Comparison of ENCODE assay signal across 23 mouse cellular contexts in genomic region chr6:89524766-89525165, GRCm38 (mm10).
A peak's percentile ranks its signal among the peaks of the same experiment; 100 is the strongest.
DNase-seq lines count a peak whose midpoint lies in the region; ATAC-seq and TF ChIP-seq lines count a peak whose summit lies in the region.
"Had no signal": no experiment of that assay in that cellular context is flagged by ENCODE, and none has a peak within 500 bp of the region (broad histone marks: within the 10 kb centered on the region; RNA-seq: fewer than 3 reads in every experiment).

No protein-coding gene starts in this region.

- H3K27me3 ChIP-seq in forebrain, embryonic 14.5 days (replicated peaks; ENCODE audit: control insufficient read depth, insufficient read depth, low read length) = no peaks in the 10 kb centered on the region
- H3K27me3 ChIP-seq in forebrain, embryonic 10.5 days (ENCODE audit: poor library complexity, severe bottlenecking) = no peaks in the 10 kb centered on the region
- H3K27me3 ChIP-seq in midbrain, postnatal 0 days (ENCODE audit: insufficient read depth, low read length) = no peaks in the 10 kb centered on the region
- H3K27me3 ChIP-seq in midbrain, embryonic 13.5 days = no peaks in the 10 kb centered on the region
- H3K27me3 ChIP-seq in hindbrain, embryonic 12.5 days = no peaks in the 10 kb centered on the region
- H3K27me3 ChIP-seq: hindbrain, embryonic 15.5 days; intestine, embryonic 15.5 days; kidney, embryonic 15.5 days; liver, embryonic 13.5 days; midbrain, embryonic 12.5 days; neural tube, embryonic 13.5 days had no signal

- no peak overlapping the region for H3K27ac ChIP-seq in forebrain, embryonic 14.5 days (ENCODE audit: low read depth, low read length)
- no peak overlapping the region for H3K27ac ChIP-seq in forebrain, embryonic 10.5 days
- H3K27ac ChIP-seq in midbrain, postnatal 0 days (ENCODE audit: low read depth, low read length) = no peak overlapping the region
- H3K27ac ChIP-seq in midbrain, embryonic 13.5 days = no peak overlapping the region
- no peak overlapping the region for H3K27ac ChIP-seq in hindbrain, embryonic 12.5 days
- H3K27ac ChIP-seq: heart, adult 2 months; hindbrain, embryonic 15.5 days; intestine, embryonic 15.5 days; kidney, embryonic 15.5 days; liver, embryonic 13.5 days; midbrain, embryonic 12.5 days; neural tube, embryonic 13.5 days had no signal

- no peak overlapping the region for H3K4me2 ChIP-seq in forebrain, embryonic 14.5 days (ENCODE audit: low read length)
- H3K4me2 ChIP-seq in midbrain, postnatal 0 days (ENCODE audit: low read depth, low read length, poor library complexity, severe bottlenecking) = no peak overlapping the region
- H3K4me2 ChIP-seq in midbrain, embryonic 13.5 days (replicated peaks) = no peak overlapping the region
- no peak overlapping the region for H3K4me2 ChIP-seq in hindbrain, embryonic 12.5 days (replicated peaks)
- H3K4me2 ChIP-seq: hindbrain, embryonic 15.5 days; intestine, embryonic 15.5 days; kidney, embryonic 15.5 days; liver, embryonic 13.5 days; midbrain, embryonic 12.5 days; neural tube, embryonic 13.5 days had no signal

- whole genome bisulfite sequencing in forebrain, embryonic 14.5 days = 47% methylated on average over 2 of the region's 2 CpGs
- WGBS in forebrain, embryonic 10.5 days = 89% methylated on average over 2 of the region's 2 CpGs
- 85% methylated on average over 2 of the region's 2 CpGs for WGBS in midbrain, postnatal 0 days
- 94% methylated on average over 2 of the region's 2 CpGs for WGBS in midbrain, embryonic 13.5 days
- WGBS in hindbrain, embryonic 12.5 days = 81% methylated on average over 2 of the region's 2 CpGs

- ATAC-seq in forebrain, embryonic 14.5 days = no peak
- ATAC-seq in midbrain, postnatal 0 days (ENCODE audit: low FRiP score) = no peak
- no peak for ATAC-seq in midbrain, embryonic 13.5 days
- no peak for ATAC-seq in hindbrain, embryonic 12.5 days (ENCODE audit: low FRiP score)
- ATAC-seq: intestine, embryonic 15.5 days had no signal

- H3K9me3 ChIP-seq in forebrain, embryonic 14.5 days (replicated peaks; ENCODE audit: control insufficient read depth, low read length) = no peaks in the 10 kb centered on the region
- no peaks in the 10 kb centered on the region for H3K9me3 ChIP-seq in forebrain, embryonic 10.5 days
- H3K9me3 ChIP-seq in midbrain, postnatal 0 days (ENCODE audit: low read length) = no peaks in the 10 kb centered on the region
- H3K9me3 ChIP-seq in midbrain, embryonic 13.5 days = no peaks in the 10 kb centered on the region
- H3K9me3 ChIP-seq in hindbrain, embryonic 12.5 days (replicated peaks) = no peaks in the 10 kb centered on the region
- H3K9me3 ChIP-seq: hindbrain, embryonic 15.5 days; intestine, embryonic 15.5 days; kidney, embryonic 15.5 days; liver, embryonic 13.5 days; midbrain, embryonic 12.5 days; neural tube, embryonic 13.5 days had no signal

- 0 out of 2 replicates have a peak, but pooled peaks cover 3% of the 10 kb centered on the region for H3K4me1 ChIP-seq in forebrain, embryonic 14.5 days (ENCODE audit: control insufficient read depth, insufficient read depth, low read length)
- H3K4me1 ChIP-seq in forebrain, embryonic 10.5 days = no peaks in the 10 kb centered on the region
- no peaks in the 10 kb centered on the region for H3K4me1 ChIP-seq in midbrain, postnatal 0 days (ENCODE audit: insufficient read depth, low read length)
- no peaks in the 10 kb centered on the region for H3K4me1 ChIP-seq in midbrain, embryonic 13.5 days (replicated peaks)
- no peaks in the 10 kb centered on the region for H3K4me1 ChIP-seq in hindbrain, embryonic 12.5 days
- H3K4me1 ChIP-seq: hindbrain, embryonic 15.5 days; intestine, embryonic 15.5 days; kidney, embryonic 15.5 days; liver, embryonic 13.5 days; midbrain, embryonic 12.5 days; neural tube, embryonic 13.5 days had no signal

- H3K36me3 ChIP-seq in forebrain, embryonic 14.5 days (ENCODE audit: control insufficient read depth, insufficient read depth, low read length) = no peaks in the 10 kb centered on the region
- H3K36me3 ChIP-seq in forebrain, embryonic 10.5 days (replicated peaks) = no peaks in the 10 kb centered on the region
- no peaks in the 10 kb centered on the region for H3K36me3 ChIP-seq in midbrain, postnatal 0 days (ENCODE audit: insufficient read depth, low read length)
- no peaks in the 10 kb centered on the region for H3K36me3 ChIP-seq in midbrain, embryonic 13.5 days
- no peaks in the 10 kb centered on the region for H3K36me3 ChIP-seq in hindbrain, embryonic 12.5 days
- H3K36me3 ChIP-seq: hindbrain, embryonic 15.5 days; intestine, embryonic 15.5 days; kidney, embryonic 15.5 days; liver, embryonic 13.5 days; midbrain, embryonic 12.5 days; neural tube, embryonic 13.5 days had no signal

- no peak overlapping the region for H3K4me3 ChIP-seq in forebrain, embryonic 14.5 days (ENCODE audit: low read depth, low read length)
- H3K4me3 ChIP-seq in forebrain, embryonic 10.5 days = no peak overlapping the region
- no peak overlapping the region for H3K4me3 ChIP-seq in midbrain, postnatal 0 days (ENCODE audit: low read depth, low read length)
- no peak overlapping the region for H3K4me3 ChIP-seq in midbrain, embryonic 13.5 days (replicated peaks)
- no peak overlapping the region for H3K4me3 ChIP-seq in hindbrain, embryonic 12.5 days
- H3K4me3 ChIP-seq: heart, adult 2 months; hindbrain, embryonic 15.5 days; intestine, embryonic 15.5 days; kidney, embryonic 15.5 days; liver, embryonic 13.5 days; midbrain, embryonic 12.5 days; neural tube, embryonic 13.5 days had no signal

- H3K9ac ChIP-seq in forebrain, embryonic 14.5 days (ENCODE audit: low read length) = no peak overlapping the region
- H3K9ac ChIP-seq in midbrain, postnatal 0 days (replicated peaks; ENCODE audit: low read length, poor library complexity, severe bottlenecking) = no peak overlapping the region
- no peak overlapping the region for H3K9ac ChIP-seq in midbrain, embryonic 13.5 days (replicated peaks)
- no peak overlapping the region for H3K9ac ChIP-seq in hindbrain, embryonic 12.5 days
- H3K9ac ChIP-seq: hindbrain, embryonic 15.5 days; intestine, embryonic 15.5 days; kidney, embryonic 15.5 days; liver, embryonic 13.5 days; midbrain, embryonic 12.5 days; neural tube, embryonic 13.5 days had no signal

- peak; percentile 17 for DNase-seq in forebrain, embryonic 14.5 days (ENCODE audit: low spot score)
- DNase-seq in forebrain, embryonic 10.5 days (ENCODE audit: extremely low spot score, low spot score) = no peak
- DNase-seq in midbrain, postnatal 0 days (ENCODE audit: low spot score) = peak; percentile 17
- DNase-seq in cerebellum, adult 8-10 months = peak; percentile 47
- peak; percentile 48 to 51 for DNase-seq in cerebellum, postnatal 36 days
- no peak for DNase-seq in layer of hippocampus, adult 9-10 months (ENCODE audit: low spot score)
- DNase-seq: adrenal gland, adult 8-10 months; gastrocnemius, postnatal 14 days; heart, adult 2 months; kidney, postnatal 36 days; liver, embryonic 13.5 days; lung, adult 2 months; lung, postnatal 14 days; retina, postnatal 1 day; right cerebral cortex, postnatal 25 days; spleen, adult 18-20 months had no signal

- no peak for TF ChIP-seq CTCF in midbrain, postnatal 0 days (IDR thresholded peaks at IDR 0.05)

Comparison
In these comparisons a context has a peak if more than half of its experiments do, and no peak if none do; other contexts are left out.
1. DNase-seq: peak in forebrain, embryonic 14.5 days (single experiment), midbrain, postnatal 0 days (single experiment), cerebellum, adult 8-10 months (single experiment) and cerebellum, postnatal 36 days (2 of 2); none in forebrain, embryonic 10.5 days (single experiment) and layer of hippocampus, adult 9-10 months (single experiment).